Mouse (Mus musculus) thymus, postnatal 0 days (tissue): ENCODE data around the gene Gtdc1. TPM values are rescaled to one million over a fixed set of nuclear protein-coding genes. Genes with fewer than 3 reads are reported as not detected.

Experiments
- DNase-seq: peaks from one replicate; pipeline ENCODE4 v3.0.0-alpha.2; 2015; ENCODE audit warnings: low spot score
- polyA plus RNA-seq: library from polyadenylated mRNA; unstranded; fragments of >200 nt; fragmentation: Nextera tagmentation; extraction: Ambion mirVana; gene quantifications from 2 replicates; pipeline ENCODE4 v1.2.1, GENCODE M21; 2015

Gene Gtdc1
- polyA plus RNA-seq, 1 experiment from 2014 or later = 10.6 TPM

- no peak for DNase-seq
Observed at GRCm38 (mm10) chr2:44526110-44527032, 401.1 kb downstream of the Gtdc1 start.

- DNase-seq = no peak
Observed at GRCm38 (mm10) chr2:44525187-44525919, 402.1 kb downstream of the Gtdc1 start.

- no peak for DNase-seq
Observed at GRCm38 (mm10) chr2:44519236-44519635, 408.2 kb downstream of the Gtdc1 start.

GRCm38 (mm10) chr2:44518085-44518484 is 409.4 kb downstream of the Gtdc1 start:
- no peak for DNase-seq

Other genes with a start within 250 kb of the Gtdc1 start
- 3.9 and 4.8 TPM in 2 replicates for gene Zeb2, start 189.7 kb upstream of the Gtdc1 start, polyA plus RNA-seq